Mouse (Mus musculus): ENCODE results near the gene Egfl8. TPM values are rescaled to one million over a fixed set of nuclear protein-coding genes. Genes with fewer than 3 reads are reported as not detected.

Egfl8 gene
- polyA plus RNA-seq, 1 experiment from 2014 or later, result 10.2 TPM

DNA sequence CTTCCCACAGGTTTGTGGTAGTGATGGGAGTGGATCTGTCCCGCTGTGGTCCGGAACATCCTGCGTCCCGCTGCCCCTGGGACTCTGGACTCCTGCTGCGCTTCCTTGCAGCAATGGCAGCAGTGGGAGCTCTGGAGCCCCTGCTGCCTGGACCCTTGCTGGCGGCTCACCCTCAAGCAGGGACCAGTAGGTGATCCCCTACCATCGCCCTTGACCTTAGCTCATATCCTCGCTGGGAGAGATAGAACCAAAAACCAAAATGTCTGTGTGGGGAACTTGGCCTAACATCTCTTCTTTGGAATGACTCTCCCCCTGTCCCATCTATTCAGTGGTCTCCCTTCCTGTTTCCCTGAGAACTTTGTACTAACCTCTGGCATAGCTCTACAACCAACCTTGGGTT is 32.0 kb downstream of the Egfl8 start:
- Histone ChIP-seq H3K4me2 (no peak overlapping the region), H3K4me3 (no peak overlapping the region), H3K4me1 (peaks cover 24% of the 10 kb centered on the region), H3K9me3 (no peaks in the 10 kb centered on the region), H3K36me3 (no peaks in the 10 kb centered on the region), H3K27ac (no peak overlapping the region), H3K9ac (no peak overlapping the region), H3K27me3 (no peaks in the 10 kb centered on the region)
- 81% methylated on average over 8 of the region's 8 CpGs for WGBS
- ATAC-seq (ENCODE audit: insufficient number of reproducible peaks, insufficient read depth, low FRiP score, low TSS enrichment, low read depth), result no peak

- Histone ChIP-seq H3K4me3 (no peak overlapping the region), H3K27ac (no peak overlapping the region), H3K9me3 (no peaks in the 10 kb centered on the region), H3K36me3 (no peaks in the 10 kb centered on the region), H3K4me2 (no peak overlapping the region), H3K4me1 (peaks cover 21% of the 10 kb centered on the region), H3K9ac (no peak overlapping the region), H3K27me3 (no peaks in the 10 kb centered on the region)
- no peak for ATAC-seq (ENCODE audit: insufficient number of reproducible peaks, insufficient read depth, low FRiP score, low TSS enrichment, low read depth)
- 55% methylated on average over 7 of the region's 7 CpGs for whole genome bisulfite sequencing
Observed at GRCm38 (mm10) chr17:34583397-34583796, 32.4 kb downstream of the Egfl8 start.

DNA sequence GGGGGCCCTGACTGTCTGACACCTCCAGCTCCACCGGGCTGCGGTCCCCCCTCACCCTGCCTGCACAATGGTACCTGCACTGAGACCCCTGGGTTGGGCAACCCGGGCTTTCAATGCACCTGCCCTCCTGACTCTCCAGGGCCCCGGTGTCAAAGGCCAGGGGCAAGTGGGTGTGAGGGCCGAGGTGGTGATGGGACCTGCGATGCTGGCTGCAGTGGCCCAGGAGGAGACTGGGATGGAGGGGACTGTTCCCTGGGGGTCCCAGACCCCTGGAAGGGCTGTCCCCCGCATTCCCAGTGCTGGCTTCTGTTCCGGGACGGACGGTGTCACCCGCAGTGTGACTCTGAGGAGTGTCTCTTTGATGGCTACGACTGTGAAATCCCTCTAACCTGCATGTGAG is 33.2 kb downstream of the Egfl8 start:
- Histone ChIP-seq H3K4me2 (no peak overlapping the region), H3K36me3 (no peaks in the 10 kb centered on the region), H3K9ac (no peak overlapping the region), H3K27me3 (no peaks in the 10 kb centered on the region), H3K4me1 (peaks cover 15% of the 10 kb centered on the region), H3K9me3 (no peaks in the 10 kb centered on the region), H3K27ac (no peak overlapping the region), H3K4me3 (no peak overlapping the region)
- WGBS, result 86% methylated on average over 12 of the region's 12 CpGs
- ATAC-seq (ENCODE audit: insufficient number of reproducible peaks, insufficient read depth, low FRiP score, low TSS enrichment, low read depth), result no peak

DNA sequence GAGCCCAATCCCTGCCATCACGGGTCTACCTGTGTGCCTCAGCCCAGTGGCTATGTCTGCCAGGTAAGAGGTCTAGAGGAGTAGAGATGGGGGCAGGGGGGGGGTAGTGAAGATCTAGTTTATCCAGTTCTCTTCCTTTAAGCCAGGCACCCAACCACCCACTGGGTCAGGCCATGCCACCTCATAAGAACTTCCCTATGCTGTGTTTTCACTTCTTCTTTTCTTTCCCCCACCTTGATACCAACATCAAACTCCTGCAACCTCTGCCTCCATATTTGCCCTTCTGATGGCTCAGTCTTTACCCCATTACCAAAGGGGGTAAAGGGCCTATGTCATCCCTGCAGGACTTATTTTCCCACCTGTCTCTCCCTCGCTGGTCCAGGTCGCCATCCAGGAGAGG is 37.7 kb downstream of the Egfl8 start:
- no peak overlapping the region for H3K4me3 ChIP-seq
- H3K27ac ChIP-seq, result no peak overlapping the region
- H3K36me3 ChIP-seq, result no peaks in the 10 kb centered on the region
- no peak overlapping the region for H3K4me2 ChIP-seq
- H3K4me1 ChIP-seq, result no peaks in the 10 kb centered on the region
- H3K9me3 ChIP-seq, result no peaks in the 10 kb centered on the region
- no peak for ATAC-seq (ENCODE audit: insufficient number of reproducible peaks, insufficient read depth, low FRiP score, low TSS enrichment, low read depth)
- H3K27me3 ChIP-seq, result peaks cover 4% of the 10 kb centered on the region; the same call in 1 of the 2 replicates
- no peak overlapping the region for H3K9ac ChIP-seq
- WGBS, result 85% methylated on average over 3 of the region's 3 CpGs

- peaks cover 4% of the 10 kb centered on the region; the same call in 1 of the 2 replicates for H3K27me3 ChIP-seq
- no peak overlapping the region for H3K4me3 ChIP-seq
- no peak overlapping the region for H3K27ac ChIP-seq
- 62% methylated on average over 5 of the region's 5 CpGs for WGBS
- H3K4me2 ChIP-seq, result no peak overlapping the region
- H3K9ac ChIP-seq, result no peak overlapping the region
- ATAC-seq (ENCODE audit: insufficient number of reproducible peaks, insufficient read depth, low FRiP score, low TSS enrichment, low read depth), result no peak
- no peaks in the 10 kb centered on the region for H3K4me1 ChIP-seq
- no peaks in the 10 kb centered on the region for H3K9me3 ChIP-seq
- no peaks in the 10 kb centered on the region for H3K36me3 ChIP-seq
Observed at GRCm38 (mm10) chr17:34576577-34576976, 39.2 kb downstream of the Egfl8 start.

DNA sequence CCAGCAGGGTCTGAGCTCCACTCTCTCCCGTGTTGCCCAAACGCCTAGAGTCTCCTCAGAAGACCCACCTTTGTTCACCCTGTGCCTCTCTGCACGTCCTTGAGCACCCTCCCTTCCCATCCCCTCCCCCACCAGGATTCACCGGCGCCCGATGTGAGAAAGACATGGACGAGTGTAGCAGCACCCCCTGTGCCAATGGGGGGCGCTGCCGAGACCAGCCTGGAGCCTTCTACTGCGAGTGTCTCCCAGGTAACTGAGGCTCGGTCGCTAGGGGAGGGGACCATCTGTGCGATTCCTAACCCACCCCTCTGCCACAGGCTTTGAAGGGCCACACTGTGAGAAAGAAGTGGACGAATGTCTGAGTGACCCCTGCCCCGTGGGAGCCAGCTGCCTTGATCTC is 43.4 kb downstream of the Egfl8 start:
- no peaks in the 10 kb centered on the region for H3K36me3 ChIP-seq
- no peak for ATAC-seq (ENCODE audit: insufficient number of reproducible peaks, insufficient read depth, low FRiP score, low TSS enrichment, low read depth)
- WGBS, result 11% methylated on average over 15 of the region's 15 CpGs
- H3K9ac ChIP-seq, result no peak overlapping the region
- no peak overlapping the region for H3K27ac ChIP-seq
- H3K9me3 ChIP-seq, result no peaks in the 10 kb centered on the region
- no peak overlapping the region for H3K4me2 ChIP-seq
- no peaks in the 10 kb centered on the region for H3K4me1 ChIP-seq
- peaks cover 12% of the 10 kb centered on the region; the same call in 1 of the 2 replicates for H3K27me3 ChIP-seq
- no peak overlapping the region for H3K4me3 ChIP-seq

GRCm38 (mm10) chr17:34571875-34572274 is 43.9 kb downstream of the Egfl8 start:
- H3K36me3 ChIP-seq, result no peaks in the 10 kb centered on the region
- no peak overlapping the region for H3K4me2 ChIP-seq
- peaks cover 17% of the 10 kb centered on the region; the same call in 1 of the 2 replicates for H3K27me3 ChIP-seq
- no peaks in the 10 kb centered on the region for H3K9me3 ChIP-seq
- no peak overlapping the region for H3K9ac ChIP-seq
- WGBS, result 14% methylated on average over 5 of the region's 5 CpGs
- H3K27ac ChIP-seq, result no peak overlapping the region
- H3K4me1 ChIP-seq, result no peaks in the 10 kb centered on the region
- no peak overlapping the region for H3K4me3 ChIP-seq
- ATAC-seq (ENCODE audit: insufficient number of reproducible peaks, insufficient read depth, low FRiP score, low TSS enrichment, low read depth), result no peak

DNA sequence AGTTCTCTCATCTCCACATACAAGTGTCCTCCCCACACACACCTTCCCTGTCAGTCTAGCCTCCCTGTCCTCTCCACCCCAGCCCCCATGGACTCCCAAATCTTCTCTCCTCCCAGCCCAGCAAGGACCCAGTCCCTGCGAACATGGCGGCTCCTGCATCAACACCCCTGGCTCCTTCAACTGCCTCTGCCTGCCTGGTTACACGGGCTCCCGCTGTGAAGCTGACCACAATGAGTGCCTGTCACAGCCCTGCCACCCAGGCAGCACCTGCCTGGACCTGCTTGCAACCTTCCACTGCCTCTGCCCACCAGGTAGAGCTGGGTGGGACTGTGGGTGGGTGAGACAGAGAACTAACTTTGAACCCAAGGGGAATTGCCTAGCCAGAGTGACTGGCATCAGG is 45.9 kb downstream of the Egfl8 start:
- ATAC-seq (ENCODE audit: insufficient number of reproducible peaks, insufficient read depth, low FRiP score, low TSS enrichment, low read depth), result no peak
- H3K4me3 ChIP-seq, result no peak overlapping the region
- no peaks in the 10 kb centered on the region for H3K4me1 ChIP-seq
- peaks cover 18% of the 10 kb centered on the region; the same call in 1 of the 2 replicates for H3K27me3 ChIP-seq
- H3K9me3 ChIP-seq, result no peaks in the 10 kb centered on the region
- no peak overlapping the region for H3K9ac ChIP-seq
- H3K4me2 ChIP-seq, result no peak overlapping the region
- H3K27ac ChIP-seq, result no peak overlapping the region
- 70% methylated on average over 4 of the region's 4 CpGs for WGBS
- H3K36me3 ChIP-seq, result no peaks in the 10 kb centered on the region

GRCm38 (mm10) chr17:34568421-34568820 is 47.4 kb downstream of the Egfl8 start:
- Histone ChIP-seq H3K9ac (no peak overlapping the region), H3K27ac (no peak overlapping the region), H3K27me3 (peaks cover 14% of the 10 kb centered on the region; the same call in 1 of the 2 replicates), H3K4me2 (no peak overlapping the region), H3K36me3 (no peaks in the 10 kb centered on the region), H3K4me3 (no peak overlapping the region), H3K4me1 (peaks cover 7% of the 10 kb centered on the region; the same call in 1 of the 2 replicates), H3K9me3 (no peaks in the 10 kb centered on the region)
- WGBS, result 82% methylated on average over 13 of the region's 13 CpGs
- no peak for ATAC-seq (ENCODE audit: insufficient number of reproducible peaks, insufficient read depth, low FRiP score, low TSS enrichment, low read depth)

DNA sequence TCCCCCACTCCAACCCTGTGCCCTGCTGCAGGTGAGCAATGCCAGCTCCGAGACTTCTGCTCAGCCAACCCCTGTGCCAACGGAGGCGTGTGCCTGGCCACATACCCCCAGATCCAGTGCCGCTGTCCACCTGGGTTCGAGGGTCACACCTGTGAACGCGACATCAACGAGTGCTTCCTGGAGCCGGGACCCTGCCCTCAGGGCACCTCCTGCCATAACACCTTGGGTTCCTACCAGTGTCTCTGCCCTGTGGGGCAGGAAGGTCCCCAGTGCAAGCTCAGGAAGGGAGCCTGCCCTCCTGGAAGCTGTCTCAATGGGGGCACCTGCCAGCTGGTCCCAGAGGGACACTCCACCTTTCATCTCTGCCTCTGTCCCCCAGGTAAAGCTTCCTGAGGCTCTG is 48.5 kb downstream of the Egfl8 start:
- Histone ChIP-seq H3K4me1 (peaks cover 7% of the 10 kb centered on the region; the same call in 1 of the 2 replicates), H3K9me3 (no peaks in the 10 kb centered on the region), H3K9ac (no peak overlapping the region), H3K27me3 (peaks cover 14% of the 10 kb centered on the region; the same call in 1 of the 2 replicates), H3K4me3 (no peak overlapping the region), H3K36me3 (no peaks in the 10 kb centered on the region), H3K27ac (no peak overlapping the region), H3K4me2 (no peak overlapping the region)
- 61% methylated on average over 9 of the region's 9 CpGs for WGBS
- ATAC-seq (ENCODE audit: insufficient number of reproducible peaks, insufficient read depth, low FRiP score, low TSS enrichment, low read depth), result no peak

- H3K4me1 ChIP-seq, result peaks cover 7% of the 10 kb centered on the region; the same call in 1 of the 2 replicates
Observed at GRCm38 (mm10) chr17:34564796-34565195, 51.0 kb downstream of the Egfl8 start.

GRCm38 (mm10) chr17:34564003-34564421 is 51.8 kb downstream of the Egfl8 start, which contains the start of gene Notch4:
TSS of gene Notch4 (plus strand) at chr17:34564268.
- Histone ChIP-seq H3K9me3 (no peaks in the 10 kb centered on the region), H3K4me2 (peak within 1 kb of the TSS; percentile 12; the same call in 1 of the 2 replicates), H3K36me3 (no peaks in the 10 kb centered on the region), H3K27me3 (peaks cover 14% of the 10 kb centered on the region; the same call in 1 of the 2 replicates), H3K4me1 (peaks cover 7% of the 10 kb centered on the region; the same call in 1 of the 2 replicates), H3K4me3 (no peak within 1 kb of the TSS), H3K9ac (0 out of 2 replicates have a peak within 1 kb of the TSS, but pooled peaks have one; percentile 40), H3K27ac (peak within 1 kb of the TSS; percentile 48; the same call in 1 of the 2 replicates)
- WGBS, result 5% methylated on average over 6 of the region's 6 CpGs
- no peak for ATAC-seq (ENCODE audit: insufficient number of reproducible peaks, insufficient read depth, low FRiP score, low TSS enrichment, low read depth)

More at GRCm38 (mm10) chr17:34564796-34565195, 51.0 kb downstream of the Egfl8 start:
- 38% methylated on average over 3 of the region's 3 CpGs for WGBS
- Histone ChIP-seq H3K27ac (peak overlapping the region; percentile 48; the same call in 1 of the 2 replicates), H3K27me3 (peaks cover 14% of the 10 kb centered on the region; the same call in 1 of the 2 replicates), H3K36me3 (no peaks in the 10 kb centered on the region), H3K4me3 (no peak overlapping the region), H3K9ac (no peak overlapping the region), H3K4me2 (peak overlapping the region; percentile 12; the same call in 1 of the 2 replicates), H3K9me3 (no peaks in the 10 kb centered on the region)
- no peak for ATAC-seq (ENCODE audit: insufficient number of reproducible peaks, insufficient read depth, low FRiP score, low TSS enrichment, low read depth)

Data from embryonic facial prominence, embryonic 13.5 days (tissue).